Mouse (Mus musculus): ENCODE data around the gene Usp35.

DNA sequence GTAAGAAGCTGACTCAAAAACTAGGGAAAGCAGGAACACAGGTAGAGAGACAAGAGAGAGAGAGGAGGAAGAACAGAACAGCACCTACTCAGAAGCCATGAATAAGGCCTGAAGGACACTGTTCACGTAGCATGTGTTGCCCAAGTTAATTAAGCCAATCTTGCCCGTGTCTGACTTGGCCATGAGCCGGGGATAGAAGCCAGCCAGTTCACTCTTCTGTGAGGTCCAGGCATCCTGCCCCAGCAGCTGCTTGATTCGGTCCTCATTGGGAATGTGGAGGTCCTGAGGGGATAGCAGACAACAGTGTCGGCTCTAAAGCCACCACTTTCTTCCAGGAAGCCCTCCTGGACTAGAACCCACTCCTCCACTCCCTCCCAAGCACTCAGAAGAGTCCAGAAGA is 17.2 kb downstream of the Usp35 start:
- no peak for TF ChIP-seq CTCF (IDR thresholded peaks at IDR 0.05; ENCODE audit: borderline replicate concordance, insufficient read depth, low read depth, low read length)
- no peak for TF ChIP-seq POLR2A (IDR thresholded peaks at IDR 0.05; ENCODE audit: borderline replicate concordance, insufficient read depth, low read length)

Measured in cerebellum, adult 2 months (tissue).